Mouse (Mus musculus) embryo, embryonic 10 days (tissue): ENCODE measurements around the gene Cspg5.

ENCODE experiments used
- DNase-seq: peaks from one replicate; pipeline ENCODE4 v3.0.0-alpha.2; 2015; ENCODE audit warnings: low spot score

Gene Cspg5

GRCm38 (mm10) chr9:110243221-110243833 is at the start of gene Cspg5:
TSS of gene Cspg5 (plus strand) at chr9:110243783.
- DNase-seq = no peak

- DNase-seq = no peak
Measured at GRCm38 (mm10) chr9:110199870-110200269, 43.7 kb upstream of the Cspg5 start.

GRCm38 (mm10) chr9:110205526-110206404 is 37.8 kb upstream of the Cspg5 start:
- peak; percentile 84 for DNase-seq

- DNase-seq = no peak
Measured at GRCm38 (mm10) chr9:110206437-110206836, 37.1 kb upstream of the Cspg5 start.

GRCm38 (mm10) chr9:110208265-110208664 is 35.3 kb upstream of the Cspg5 start:
- no peak for DNase-seq

GRCm38 (mm10) chr9:110208967-110209366 is 34.6 kb upstream of the Cspg5 start:
- DNase-seq = no peak

- DNase-seq = no peak
Measured at GRCm38 (mm10) chr9:110224273-110224672, 19.3 kb upstream of the Cspg5 start.

GRCm38 (mm10) chr9:110226191-110226590 is 17.4 kb upstream of the Cspg5 start:
- no peak for DNase-seq

GRCm38 (mm10) chr9:110228671-110229070 is 14.9 kb upstream of the Cspg5 start:
- DNase-seq = no peak

GRCm38 (mm10) chr9:110229112-110229511 is 14.5 kb upstream of the Cspg5 start:
- DNase-seq = no peak

GRCm38 (mm10) chr9:110229566-110230248 is 13.9 kb upstream of the Cspg5 start:
- no peak for DNase-seq

GRCm38 (mm10) chr9:110230395-110231071 is 13.1 kb upstream of the Cspg5 start:
- DNase-seq = no peak

- no peak for DNase-seq
Measured at GRCm38 (mm10) chr9:110234962-110235361, 8.6 kb upstream of the Cspg5 start.

- DNase-seq = no peak
Measured at GRCm38 (mm10) chr9:110244567-110244888, 945 bp downstream of the Cspg5 start.

GRCm38 (mm10) chr9:110244889-110245589 is 1.5 kb downstream of the Cspg5 start:
- peak; percentile 45 for DNase-seq

GRCm38 (mm10) chr9:110245590-110246320 is 2.2 kb downstream of the Cspg5 start:
- DNase-seq = peak; percentile 63

GRCm38 (mm10) chr9:110246321-110246640 is 2.7 kb downstream of the Cspg5 start:
- no peak for DNase-seq

GRCm38 (mm10) chr9:110247049-110247448 is 3.5 kb downstream of the Cspg5 start:
- DNase-seq = no peak

- DNase-seq = no peak
Measured at GRCm38 (mm10) chr9:110248861-110249260, 5.3 kb downstream of the Cspg5 start.

GRCm38 (mm10) chr9:110249823-110250543 is 6.4 kb downstream of the Cspg5 start:
- peak; percentile 86 for DNase-seq

- no peak for DNase-seq
Measured at GRCm38 (mm10) chr9:110250776-110251175, 7.2 kb downstream of the Cspg5 start.
